Comparison of ENCODE assay signal across 1 mouse cellular context in the genomic region with DNA sequence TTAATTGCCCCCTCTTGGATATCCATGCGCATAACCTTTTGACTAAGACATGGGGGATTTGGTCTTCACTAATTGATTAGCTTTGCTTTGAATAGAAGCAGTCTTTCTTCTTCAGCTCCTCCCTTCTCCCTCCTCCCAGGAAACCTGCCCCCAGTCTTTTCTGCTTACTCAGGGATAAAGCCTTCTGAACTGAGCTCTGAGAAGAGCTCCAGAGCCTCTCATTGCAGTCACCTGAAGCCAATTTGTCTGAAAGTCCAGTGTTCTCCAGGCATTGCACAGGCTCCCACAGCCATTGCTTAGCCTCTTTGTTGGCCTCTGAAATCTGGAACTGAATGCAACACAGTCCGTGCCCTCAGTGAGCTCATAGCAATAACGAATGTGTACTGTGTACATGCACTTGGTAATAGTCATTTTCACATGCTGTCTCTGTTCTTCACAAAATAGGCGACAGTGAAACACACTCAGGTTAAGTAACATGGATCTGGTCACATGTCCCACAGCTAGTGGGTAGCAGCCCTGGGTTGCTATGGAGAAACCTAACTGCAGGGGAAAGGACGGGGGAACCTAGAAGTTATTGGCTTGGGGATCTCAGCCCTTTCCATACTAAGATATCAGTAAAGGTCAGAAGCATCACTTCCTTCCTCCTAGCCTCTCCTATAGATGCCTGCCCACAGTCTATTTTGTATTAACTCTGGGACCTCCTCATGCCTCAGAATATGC.
A peak's percentile ranks its signal among the peaks of the same experiment; 100 is the strongest.
TF ChIP-seq lines count a peak whose summit lies in the region.

No protein-coding gene starts in this region.

TF ChIP-seq in MEL, 35 proteins besides CTCF, POLR2A, EP300 and RAD21:
- TF ChIP-seq HCFC1 (IDR thresholded peaks at IDR 0.05; ENCODE audit: low read depth, low read length) (no peak), USF1 (IDR thresholded peaks at IDR 0.05; ENCODE audit: low read depth, low read length) (peak; percentile 62)
